ENCODE assay signal across 7 mouse cellular contexts in the genomic region with DNA sequence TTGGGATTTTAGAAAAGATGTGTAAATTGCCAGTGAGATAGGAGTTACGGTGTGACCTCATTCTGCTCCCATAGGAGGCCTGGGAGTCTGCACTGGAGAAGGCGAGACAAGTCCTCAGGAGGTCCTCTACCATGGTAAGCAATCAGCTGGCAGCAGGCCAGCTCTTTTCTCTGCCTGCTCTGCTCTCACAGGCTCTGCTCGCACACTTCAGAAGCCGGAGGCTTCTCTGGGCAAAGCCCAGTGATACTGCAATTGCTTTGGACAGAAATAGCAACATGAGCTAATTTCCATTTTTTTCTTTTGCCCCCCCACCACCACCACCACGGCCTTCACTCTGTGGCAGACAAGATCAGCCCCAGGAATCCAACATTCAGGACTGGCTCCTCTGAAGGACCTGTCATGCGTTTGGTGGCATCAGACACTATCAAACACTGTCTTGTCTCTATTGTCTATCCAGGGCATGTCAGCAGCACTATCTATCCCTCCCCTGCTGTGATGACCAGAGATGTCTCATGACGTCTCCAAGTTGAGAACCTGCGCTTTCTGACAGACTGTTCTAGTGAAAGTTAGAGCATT.
DNase-seq lines count a peak whose midpoint lies in the region; ATAC-seq and TF ChIP-seq lines count a peak whose summit lies in the region.

No protein-coding gene starts in this region.

- H3K27ac ChIP-seq in embryonic facial prominence, embryonic 15.5 days (replicated peaks), result no peak overlapping the region
- no peak overlapping the region; the same call in 1 of the 2 replicates for H3K27ac ChIP-seq in hindbrain, embryonic 15.5 days (replicated peaks)
- no peak overlapping the region for H3K27ac ChIP-seq in thymus, adult 2 months (ENCODE audit: control insufficient read depth, insufficient read depth, low read length)

- H3K4me3 ChIP-seq in embryonic facial prominence, embryonic 15.5 days (replicated peaks), result no peak overlapping the region
- H3K4me3 ChIP-seq in hindbrain, embryonic 15.5 days, result no peak overlapping the region
- H3K4me3 ChIP-seq in thymus, adult 2 months (ENCODE audit: control insufficient read depth, insufficient read depth, low read length), result no peak overlapping the region

- no peak for TF ChIP-seq CTCF in thymus, adult 2 months (IDR thresholded peaks at IDR 0.05; ENCODE audit: borderline replicate concordance, control insufficient read depth, extremely low read depth, insufficient read depth, low read length, poor library complexity)

- no peaks in the 10 kb centered on the region for H3K9me3 ChIP-seq in embryonic facial prominence, embryonic 15.5 days (replicated peaks)
- H3K9me3 ChIP-seq in hindbrain, embryonic 15.5 days, result no peaks in the 10 kb centered on the region

- no peak overlapping the region for H3K4me2 ChIP-seq in embryonic facial prominence, embryonic 15.5 days (replicated peaks)
- H3K4me2 ChIP-seq in hindbrain, embryonic 15.5 days, result no peak overlapping the region

- no peak for TF ChIP-seq POLR2A in thymus, adult 2 months (IDR thresholded peaks at IDR 0.05; ENCODE audit: control insufficient read depth, extremely low read depth, insufficient read depth, low read length, poor library complexity)

- WGBS in embryonic facial prominence, embryonic 15.5 days, result 57% methylated on average over 8 of the region's 8 CpGs
- WGBS in hindbrain, embryonic 15.5 days, result 36% methylated on average over 8 of the region's 8 CpGs
- 76% methylated on average over 8 of the region's 8 CpGs for WGBS in thymus, adult 2 months

- H3K36me3 ChIP-seq in embryonic facial prominence, embryonic 15.5 days, result no peaks in the 10 kb centered on the region
- no peaks in the 10 kb centered on the region for H3K36me3 ChIP-seq in hindbrain, embryonic 15.5 days
- H3K36me3 ChIP-seq in thymus, adult 2 months (ENCODE audit: control insufficient read depth, insufficient read depth, low read length), result no peaks in the 10 kb centered on the region

- peak; percentile 43; the same call in 1 of the 2 replicates for ATAC-seq in embryonic facial prominence, embryonic 15.5 days (ENCODE audit: insufficient number of reproducible peaks, low FRiP score, low TSS enrichment, low read depth)
- peak; percentile 86 for ATAC-seq in hindbrain, embryonic 15.5 days (ENCODE audit: low FRiP score, low read depth)

- no peaks in the 10 kb centered on the region for H3K4me1 ChIP-seq in embryonic facial prominence, embryonic 15.5 days
- peaks cover 14% of the 10 kb centered on the region for H3K4me1 ChIP-seq in hindbrain, embryonic 15.5 days (replicated peaks)
- no peaks in the 10 kb centered on the region for H3K4me1 ChIP-seq in thymus, adult 2 months (replicated peaks; ENCODE audit: control insufficient read depth, insufficient read depth, low read length)

- no peak overlapping the region for H3K9ac ChIP-seq in embryonic facial prominence, embryonic 15.5 days
- no peak overlapping the region for H3K9ac ChIP-seq in hindbrain, embryonic 15.5 days

- DNase-seq in MN1 (ENCODE audit: low spot score), result peak; percentile 53
- peak; percentile 41 for DNase-seq in Muller cell, postnatal 12 days (ENCODE audit: inconsistent ontology term)
- peak; percentile 69 for DNase-seq in lung, postnatal 14 days
- no peak for DNase-seq in layer of hippocampus, postnatal 14 days (ENCODE audit: low spot score in 2 of 2)
- DNase-seq in thymus, adult 2 months, result no peak

- H3K27me3 ChIP-seq in embryonic facial prominence, embryonic 15.5 days, result no peaks in the 10 kb centered on the region
- H3K27me3 ChIP-seq in hindbrain, embryonic 15.5 days, result no peaks in the 10 kb centered on the region
- H3K27me3 ChIP-seq in thymus, adult 2 months (ENCODE audit: control insufficient read depth, insufficient read depth, low read length), result no peaks in the 10 kb centered on the region

Comparison
In these comparisons a context has a peak if more than half of its experiments do, and no peak if none do; other contexts are left out.
1. DNase-seq: peak in MN1 (single experiment), Muller cell, postnatal 12 days (single experiment) and lung, postnatal 14 days (single experiment); none in layer of hippocampus, postnatal 14 days (0 of 2) and thymus, adult 2 months (single experiment).